Mouse (Mus musculus) central nervous system, embryonic 11.5 days (tissue): ENCODE data around the gene Slc5a8. TPM values are rescaled to one million over a fixed set of nuclear protein-coding genes. Genes with fewer than 3 reads are reported as not detected.

ENCODE experiments used
- polyA plus RNA-seq: library from polyadenylated mRNA; depleted of rRNA; stranded (reverse); fragments of >200 nt; gene quantifications from 2 replicates; pipeline ENCODE4 v1.2.3, GENCODE M21; 2012; rRNA removed

The Slc5a8 gene
- 0.02 and 0.06 TPM in 2 replicates for polyA plus RNA-seq

DNA sequence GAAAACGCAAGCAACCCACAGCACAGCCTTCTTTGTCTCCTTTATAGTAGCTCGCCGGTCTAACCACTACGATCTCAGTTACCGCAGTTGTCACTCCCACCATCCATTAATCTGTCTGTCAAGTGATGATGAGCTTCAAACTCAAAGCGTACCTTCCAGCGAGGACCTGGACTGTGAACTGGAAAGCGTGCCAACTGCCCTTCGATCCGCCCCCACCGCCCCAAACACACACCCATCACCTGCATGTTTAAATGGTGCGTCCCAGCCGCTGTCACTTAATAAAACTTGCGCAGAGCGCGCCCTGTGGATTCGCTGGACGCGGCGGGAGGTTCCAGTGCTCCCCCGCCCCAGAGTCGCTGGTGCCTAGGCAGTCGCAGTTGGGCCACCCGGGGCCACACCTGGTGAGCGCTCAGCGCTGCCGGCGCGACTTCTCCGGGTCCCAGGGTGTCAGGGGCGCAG, at the start of gene Slc5a8:
Gene Slc5a8, plus strand, starts transcription at position 361 of the 459 bp plus-strand sequence.

Other genes with a start within 250 kb of the Slc5a8 start
- gene Spic, start 201.0 kb upstream of the Slc5a8 start, polyA plus RNA-seq = 0.13 and 0.15 TPM in 2 replicates
- gene Arl1, start 155.1 kb upstream of the Slc5a8 start, polyA plus RNA-seq = 89.6 and 90.5 TPM in 2 replicates
- 25.6 and 35.0 TPM in 2 replicates for gene Utp20, start 59.2 kb upstream of the Slc5a8 start, polyA plus RNA-seq